Mouse (Mus musculus) C2C12 (cell line): ENCODE measurements around the gene Egfl6. TPM values are rescaled to one million over a fixed set of nuclear protein-coding genes. Genes with fewer than 3 reads are reported as not detected.

Source experiments
- H3K27me3 ChIP-seq: one replicate; pipeline ENCODE4 v1.6.1; 2011; ENCODE audit not compliant: control insufficient read depth, insufficient read depth, insufficient read length
- H3K36me3 ChIP-seq: one replicate; pipeline ENCODE4 v1.6.1; 2011; ENCODE audit not compliant: control insufficient read depth, insufficient read depth
- H3K4me3 ChIP-seq: one replicate; pipeline ENCODE4 v1.5.1; 2011; ENCODE audit warnings: mild to moderate bottlenecking, control low read depth; ENCODE audit not compliant: poor library complexity, insufficient read depth, severe bottlenecking
- H3K79me2 ChIP-seq: one replicate; pipeline ENCODE4 v1.6.1; 2011; ENCODE audit not compliant: control insufficient read depth, insufficient read depth
- H3K79me3 ChIP-seq: one replicate; pipeline ENCODE4 v1.6.1; 2011; ENCODE audit warnings: low read depth, control low read depth
- H3ac ChIP-seq: one replicate; pipeline ENCODE3; 2011; ENCODE audit warnings: low read depth; ENCODE audit not compliant: control insufficient read depth, insufficient read length
- CEBPB ChIP-seq: IDR thresholded peaks from one replicate; pipeline ENCODE4 v1.6.1; 2011; ENCODE audit warnings: low read depth, mild to moderate bottlenecking, control low read depth, moderate library complexity
- CTCF ChIP-seq: IDR thresholded peaks from one replicate; pipeline ENCODE4 v1.5.1; 2011; ENCODE audit not compliant: control insufficient read depth, insufficient read depth, insufficient read length
- FOSL1 ChIP-seq: IDR thresholded peaks from one replicate; pipeline ENCODE4 v1.8.0; 2011; ENCODE audit warnings: mild to moderate bottlenecking, low read length; ENCODE audit not compliant: poor library complexity, insufficient read depth, severe bottlenecking
- MAX ChIP-seq: IDR thresholded peaks from one replicate; pipeline ENCODE4 v1.6.1; 2011; ENCODE audit warnings: mild to moderate bottlenecking, control low read depth
- MYOD1 ChIP-seq: IDR thresholded peaks from one replicate; pipeline ENCODE4 v1.6.1; 2011; ENCODE audit warnings: low read depth; ENCODE audit not compliant: control insufficient read depth, insufficient read length
- MYOG ChIP-seq: IDR thresholded peaks from one replicate; pipeline ENCODE4 v1.6.1; 2011; ENCODE audit not compliant: control insufficient read depth, insufficient read length; ENCODE audit errors: extremely low read depth
- USF1 ChIP-seq: IDR thresholded peaks from one replicate; pipeline ENCODE4 v1.6.1; 2011; ENCODE audit warnings: low read depth, mild to moderate bottlenecking, control low read depth, moderate library complexity
- long read RNA-seq, 2 experiments: library from polyadenylated mRNA; unstranded; transcript quantifications; one replicate each; pipeline ENCODE4 v2.0.0; 2019 to 2020
- polyA plus RNA-seq: library from polyadenylated mRNA; unstranded; fragments of >200 nt; fragmentation: generic; extraction: Trizol; gene quantifications from one replicate; pipeline ENCODE4 v1.2.1, GENCODE M21; 2012; ENCODE audit warnings: missing spikeins

Egfl6 gene
- polyA plus RNA-seq, result not detected
- long read RNA-seq, experiment 1, result 0 reads
- long read RNA-seq, experiment 2, result 0 reads

GRCm38 (mm10) chrX:166584947-166585824 is at the start of gene Egfl6:
TSS of gene Egfl6 (minus strand) at chrX:166585720.
- Histone ChIP-seq H3K4me3 (no peak within 1 kb of the TSS), H3K36me3 (no peaks in the 10 kb centered on the region), H3K79me3 (no peaks in the 10 kb centered on the region), H3K27me3 (peaks cover 4% of the 10 kb centered on the region), H3ac (no peak within 1 kb of the TSS), H3K79me2 (no peaks in the 10 kb centered on the region)
- TF ChIP-seq CEBPB (no peak), USF1 (no peak), MYOD1 (no peak), MYOG (no peak), FOSL1 (no peak), MAX (no peak), CTCF (no peak)

- no peaks in the 10 kb centered on the region for H3K79me2 ChIP-seq
- H3ac ChIP-seq, result no peak overlapping the region
- no peaks in the 10 kb centered on the region for H3K27me3 ChIP-seq
- H3K79me3 ChIP-seq, result no peaks in the 10 kb centered on the region
- TF ChIP-seq MYOG (no peak), MAX (no peak), MYOD1 (no peak), USF1 (no peak), CEBPB (no peak), FOSL1 (no peak), CTCF (no peak)
- no peak overlapping the region for H3K4me3 ChIP-seq
- H3K36me3 ChIP-seq, result no peaks in the 10 kb centered on the region
Observed at GRCm38 (mm10) chrX:166626866-166627570, 41.5 kb upstream of the Egfl6 start.

- H3K79me3 ChIP-seq, result no peaks in the 10 kb centered on the region
- H3K79me2 ChIP-seq, result no peaks in the 10 kb centered on the region
- no peak overlapping the region for H3ac ChIP-seq
- H3K4me3 ChIP-seq, result no peak overlapping the region
- no peaks in the 10 kb centered on the region for H3K36me3 ChIP-seq
- TF ChIP-seq MYOG (no peak), USF1 (no peak), FOSL1 (no peak), MYOD1 (no peak), CTCF (no peak), MAX (no peak), CEBPB (no peak)
- no peaks in the 10 kb centered on the region for H3K27me3 ChIP-seq
Observed at GRCm38 (mm10) chrX:166626174-166626573, 40.7 kb upstream of the Egfl6 start.

GRCm38 (mm10) chrX:166623176-166623575 is 37.7 kb upstream of the Egfl6 start:
- Histone ChIP-seq H3K27me3 (no peaks in the 10 kb centered on the region), H3K79me2 (no peaks in the 10 kb centered on the region), H3K36me3 (no peaks in the 10 kb centered on the region), H3ac (no peak overlapping the region), H3K79me3 (no peaks in the 10 kb centered on the region), H3K4me3 (no peak overlapping the region)
- TF ChIP-seq FOSL1 (no peak), MYOD1 (no peak), CEBPB (no peak), MAX (no peak), MYOG (no peak), USF1 (no peak), CTCF (no peak)

GRCm38 (mm10) chrX:166621560-166622301 is 36.2 kb upstream of the Egfl6 start:
- Histone ChIP-seq H3K79me2 (no peaks in the 10 kb centered on the region), H3ac (no peak overlapping the region), H3K27me3 (no peaks in the 10 kb centered on the region), H3K79me3 (no peaks in the 10 kb centered on the region), H3K36me3 (no peaks in the 10 kb centered on the region), H3K4me3 (no peak overlapping the region)
- TF ChIP-seq MYOD1 (no peak), CTCF (no peak), FOSL1 (no peak), MYOG (no peak), MAX (no peak), CEBPB (no peak), USF1 (no peak)
